Mouse (Mus musculus) frontal cortex, postnatal 14 days (tissue): ENCODE measurements at regions not wholly inside any gene's neighbourhood (a gene's known extent, or its start where the extent isn't known, plus 50 kb on each side); places are given as distances from the start of the nearest gene placed in this dataset.

Source experiments
- DNase-seq, 2 experiments: peaks; one replicate each; pipeline ENCODE4 v3.0.0; 2022; ENCODE audit warnings: low spot score in 2 of 2

DNA sequence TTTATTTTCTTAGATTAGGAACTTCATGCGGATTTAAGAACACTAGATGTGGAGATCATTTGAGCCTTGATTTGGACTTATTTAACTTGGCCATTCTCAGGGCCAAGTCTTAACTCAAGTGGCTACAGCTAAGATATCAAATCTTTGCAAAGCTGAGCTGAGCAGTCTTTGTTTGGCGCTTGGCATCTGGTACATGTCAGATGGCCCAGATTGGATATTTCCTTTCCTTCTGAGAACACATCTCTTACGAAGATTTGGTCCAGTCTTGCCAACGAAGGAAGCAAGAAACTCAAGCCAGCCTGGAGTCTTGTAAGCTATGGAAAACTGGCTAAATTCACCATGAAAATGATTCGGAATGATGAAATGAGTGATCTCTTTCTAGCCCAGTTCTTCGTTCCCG is 59.1 kb upstream of the Cdc42ep3 start:
- DNase-seq: no peak

DNA sequence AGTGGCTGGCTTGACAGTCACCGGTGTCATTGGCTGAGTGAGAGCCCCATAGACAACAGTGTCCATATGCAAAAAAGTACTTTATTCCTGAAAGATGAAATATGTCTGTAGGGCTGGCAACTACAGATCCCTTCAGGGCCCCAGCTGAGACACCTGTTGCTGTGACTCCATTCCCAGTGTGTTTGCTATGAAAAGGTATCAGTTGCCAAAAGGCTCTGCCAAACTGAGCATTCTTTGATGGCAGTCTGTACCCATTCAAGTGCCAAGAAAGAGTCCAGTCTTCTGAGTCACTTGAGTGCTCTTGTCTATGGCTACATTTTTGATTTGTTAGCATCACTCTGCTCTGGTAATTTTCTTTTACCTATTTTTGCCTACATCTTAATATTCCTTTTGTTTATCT is 63.1 kb upstream of the Cdc42ep3 start:
- no peak for DNase-seq

DNA sequence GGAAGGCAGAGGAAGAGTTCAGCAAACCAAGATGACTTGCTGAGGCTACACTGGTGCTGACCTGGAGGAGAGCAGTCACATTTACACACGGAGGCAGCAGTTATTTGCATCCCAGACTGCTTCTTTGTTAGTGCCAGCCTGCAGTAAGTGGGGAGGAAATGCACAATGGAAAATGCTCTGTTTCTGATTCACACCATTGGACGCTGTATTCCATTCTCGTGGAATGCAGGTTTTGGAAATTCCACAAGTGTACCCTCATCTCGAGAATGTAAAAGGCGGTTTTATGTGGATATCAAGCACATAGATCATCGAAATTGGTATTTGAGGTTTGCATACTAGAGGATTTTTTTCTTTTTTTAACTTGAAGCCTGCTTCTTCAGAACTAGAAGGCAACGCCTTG is 66.7 kb upstream of the Cdc42ep3 start:
- no peak for DNase-seq

DNA sequence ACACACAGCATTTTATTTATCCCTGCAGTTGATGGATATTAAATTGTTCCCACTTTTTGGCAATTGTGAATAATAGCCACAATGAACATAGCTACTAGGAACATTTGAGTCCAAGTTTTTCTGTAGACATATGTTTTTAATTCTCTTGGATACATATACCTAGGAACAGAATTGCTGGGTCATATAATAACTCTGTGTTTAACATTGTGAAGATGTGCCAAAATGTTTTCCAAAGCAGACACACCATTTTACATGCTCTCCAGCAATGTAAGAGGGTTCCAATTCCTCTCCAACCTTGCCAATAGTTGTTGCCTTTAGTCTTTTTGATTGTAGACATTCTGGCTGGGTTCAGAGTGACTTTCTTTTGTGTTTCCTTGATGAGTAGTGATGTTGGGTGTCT is 84.3 kb upstream of the Cdc42ep3 start:
- DNase-seq: no peak

DNA sequence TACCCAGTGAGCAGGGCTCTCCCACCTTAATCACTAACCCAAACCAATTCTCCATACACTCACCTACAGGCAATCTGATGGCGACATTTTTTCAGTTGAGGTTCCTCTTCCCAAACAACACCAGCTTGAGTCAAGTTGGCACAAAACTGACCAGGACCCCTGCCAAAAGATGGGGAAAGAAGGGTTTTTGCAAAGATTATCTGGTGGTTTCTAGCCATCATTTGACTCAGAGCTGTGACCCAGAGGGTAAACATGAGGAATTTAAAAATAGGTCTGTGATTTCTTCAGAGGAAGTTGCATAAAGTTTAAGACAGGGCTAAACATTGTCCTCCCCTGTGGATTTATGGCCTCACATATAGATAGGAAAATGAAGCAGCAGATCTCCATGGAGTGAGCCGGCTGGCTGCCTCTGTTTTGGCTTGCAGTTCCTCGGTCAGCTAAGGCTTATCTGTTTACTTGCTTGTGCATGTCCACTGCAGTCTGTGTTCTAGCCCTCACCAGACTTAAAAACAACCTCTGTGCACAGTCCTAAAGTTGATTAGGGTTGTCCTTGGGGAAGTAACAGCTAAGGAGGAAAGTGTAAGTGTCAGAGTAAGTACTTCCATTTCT is 87.7 kb upstream of the Cdc42ep3 start:
- DNase-seq: no peak

DNA sequence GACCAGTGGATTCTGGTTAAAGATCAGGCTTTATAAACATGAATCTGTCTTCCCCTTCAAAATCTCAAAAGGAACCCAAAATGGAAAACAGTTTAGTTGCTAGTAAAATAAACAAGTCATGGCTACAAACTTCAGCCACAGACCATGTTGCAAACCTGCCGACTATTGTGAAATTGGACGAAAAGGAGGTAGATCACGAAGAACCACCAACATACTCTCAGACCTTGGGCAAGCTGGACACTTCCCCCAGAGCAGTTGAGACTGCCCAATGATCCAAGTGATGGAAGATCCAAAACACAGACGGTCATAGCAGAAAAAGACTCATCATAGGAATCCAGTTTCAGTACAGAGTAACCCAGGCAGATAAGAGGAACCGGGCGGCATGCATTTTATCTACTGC is 92.3 kb upstream of the Cdc42ep3 start:
- no peak for DNase-seq

DNA sequence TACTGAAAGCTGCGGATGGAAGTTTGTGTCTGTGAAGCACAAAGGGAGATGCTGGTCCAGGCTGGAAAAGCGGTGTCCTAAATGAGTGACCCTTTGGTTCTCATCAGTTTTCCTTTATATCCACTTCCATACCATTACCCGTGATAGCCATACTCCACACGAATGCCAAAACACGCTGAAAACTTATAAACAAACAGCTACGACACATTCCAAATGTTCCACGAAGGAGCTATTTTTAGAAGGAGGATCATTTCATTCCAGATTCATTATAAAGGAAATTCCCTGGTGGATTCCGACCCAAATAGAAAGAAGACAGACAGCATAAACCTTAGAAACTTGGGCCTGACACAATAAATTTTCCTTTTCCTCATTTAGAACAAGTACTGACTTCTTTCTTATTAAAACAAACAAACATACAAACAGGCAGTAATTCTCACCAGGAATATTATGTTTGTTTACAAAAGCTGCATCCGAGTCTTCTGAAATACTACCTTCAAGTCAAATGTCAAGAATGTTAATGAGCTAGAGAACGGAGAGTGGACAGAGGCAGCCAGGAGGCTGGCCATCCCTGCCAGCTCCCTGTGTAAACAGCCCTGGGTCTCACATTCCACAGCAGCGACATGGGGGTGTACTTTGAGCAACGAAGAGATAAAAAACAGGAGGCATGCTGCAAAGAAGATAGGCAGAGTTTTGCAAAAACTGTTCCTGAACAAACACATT is 96.4 kb upstream of the Cdc42ep3 start:
- no peak for DNase-seq

DNA sequence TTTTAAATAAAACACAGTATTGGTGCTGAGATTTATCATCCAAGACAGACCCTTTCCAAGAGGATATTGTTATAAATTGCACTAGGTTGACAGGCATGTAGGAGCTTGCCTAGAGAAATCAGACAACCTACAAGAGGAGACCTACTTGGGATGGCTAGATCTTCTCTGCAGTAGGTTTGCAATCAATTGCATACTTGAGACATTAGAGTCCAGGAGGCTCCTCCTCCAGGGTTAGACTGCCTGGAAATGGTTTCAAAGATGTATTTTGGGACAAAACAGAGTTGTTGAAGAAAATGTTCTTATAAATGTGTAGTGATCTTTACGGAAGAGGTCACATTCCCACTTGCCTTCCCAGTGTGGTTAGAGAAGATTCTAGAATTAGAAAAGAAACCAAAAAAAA is 98.9 kb upstream of the Cdc42ep3 start:
- no peak for DNase-seq

DNA sequence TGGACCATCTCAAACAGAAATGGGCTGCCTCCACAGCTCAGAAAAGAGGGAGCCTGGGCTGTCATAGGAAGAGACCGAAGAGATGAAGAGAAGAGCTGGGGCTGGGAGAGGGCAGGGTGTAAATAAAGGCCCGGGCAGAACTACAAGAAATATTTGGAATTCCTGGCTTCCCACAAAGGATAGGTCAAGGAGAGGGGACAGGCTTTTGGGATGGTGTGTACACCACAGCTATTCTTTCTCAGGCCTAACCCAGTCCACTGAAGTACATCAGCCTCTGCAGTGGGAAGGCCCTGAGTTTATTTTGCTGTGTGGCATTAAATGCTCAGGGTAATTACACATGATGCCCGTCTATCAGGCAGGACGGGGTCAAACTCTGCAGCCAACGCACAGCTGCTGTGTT is 99.6 kb upstream of the Cdc42ep3 start:
- no peak for DNase-seq

DNA sequence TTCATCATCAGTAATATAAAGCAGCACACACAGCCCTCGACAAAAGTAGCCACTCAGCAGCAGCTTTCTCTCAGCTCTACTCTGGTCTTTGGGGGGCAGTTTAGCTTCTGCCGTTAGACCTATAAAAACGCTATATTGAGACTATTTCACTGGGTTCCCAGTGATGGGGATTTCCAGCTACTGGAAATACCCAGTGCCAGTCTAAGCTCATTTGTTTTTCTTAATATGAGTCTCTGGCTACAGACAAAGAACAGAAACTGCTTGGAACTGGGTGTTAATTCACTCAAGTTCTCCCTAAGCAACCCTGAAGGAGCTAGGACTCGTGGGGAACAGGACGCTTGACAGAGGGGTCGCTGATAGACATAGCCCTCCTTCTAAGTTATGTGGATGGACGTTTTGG is 100.3 kb upstream of the Cdc42ep3 start:
- DNase-seq: no peak

DNA sequence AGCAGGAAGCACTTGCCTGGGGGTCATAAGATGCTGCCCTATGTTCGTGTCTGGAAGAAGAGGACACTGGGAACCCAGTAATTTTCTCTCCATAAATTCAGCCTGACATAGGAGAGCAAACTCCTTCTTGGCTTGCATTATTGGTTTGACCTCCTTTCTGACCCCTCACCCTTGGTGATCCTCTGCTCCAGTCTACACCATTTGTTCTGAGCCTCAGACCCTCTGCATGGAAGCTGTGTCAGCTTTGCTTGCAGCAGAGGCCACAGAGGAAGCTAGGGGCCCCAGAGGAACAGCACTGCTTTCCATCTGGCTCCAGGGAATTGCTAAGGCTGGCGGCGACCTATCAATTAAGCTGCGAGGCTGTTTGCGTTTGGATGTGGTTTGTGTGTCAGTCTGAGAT is 102.7 kb upstream of the Cdc42ep3 start:
- no peak for DNase-seq

DNA sequence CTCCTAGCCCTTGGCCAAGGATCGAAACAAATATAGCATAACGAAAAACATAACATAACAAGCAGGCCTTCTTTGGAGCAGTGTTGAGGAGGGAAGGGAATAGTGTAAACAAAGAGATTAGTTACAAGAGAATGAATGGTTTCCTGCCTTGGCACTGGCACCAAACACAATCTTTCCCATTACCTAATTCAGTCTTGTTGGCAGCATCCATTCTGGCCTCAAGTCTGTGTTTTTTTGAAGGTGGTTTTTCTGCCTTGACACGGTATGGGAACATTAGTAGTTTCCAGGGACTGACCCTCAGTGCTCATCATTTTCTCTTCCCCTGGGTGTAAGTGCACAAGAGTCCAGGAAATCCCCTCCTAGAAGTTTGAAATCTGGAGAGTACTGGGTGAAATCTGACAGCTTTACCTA is 106.8 kb upstream of the Cdc42ep3 start:
- no peak for DNase-seq

DNA sequence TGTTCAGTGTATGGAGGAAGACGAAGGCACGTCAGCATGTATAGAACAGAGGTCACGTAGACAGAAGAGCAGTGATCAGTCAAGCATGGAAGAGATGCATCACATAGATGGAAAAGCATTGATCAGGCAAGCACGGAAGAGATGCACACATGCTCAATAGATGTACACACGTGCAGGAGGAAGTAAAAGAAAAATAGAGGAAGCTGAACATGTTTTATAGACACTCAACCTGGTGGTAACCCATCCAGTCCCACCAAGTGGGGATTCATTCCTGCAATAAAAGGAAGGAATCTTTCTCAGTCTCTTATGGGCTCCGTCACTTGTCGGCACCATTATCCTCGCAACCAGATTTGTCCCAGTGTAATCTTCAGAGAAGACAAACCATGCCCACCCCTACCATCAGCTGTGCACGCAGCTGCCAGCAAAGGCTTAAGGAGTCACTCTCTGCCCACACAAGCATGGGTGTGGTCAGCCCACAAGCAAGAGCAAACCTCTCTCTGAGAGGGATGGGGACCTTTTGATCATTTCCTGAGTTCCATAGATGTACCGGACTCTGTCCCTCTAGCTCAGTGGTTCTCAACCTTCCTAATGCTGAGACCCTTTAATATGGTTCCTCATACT is 108.3 kb upstream of the Cdc42ep3 start:
- DNase-seq: no peak

DNA sequence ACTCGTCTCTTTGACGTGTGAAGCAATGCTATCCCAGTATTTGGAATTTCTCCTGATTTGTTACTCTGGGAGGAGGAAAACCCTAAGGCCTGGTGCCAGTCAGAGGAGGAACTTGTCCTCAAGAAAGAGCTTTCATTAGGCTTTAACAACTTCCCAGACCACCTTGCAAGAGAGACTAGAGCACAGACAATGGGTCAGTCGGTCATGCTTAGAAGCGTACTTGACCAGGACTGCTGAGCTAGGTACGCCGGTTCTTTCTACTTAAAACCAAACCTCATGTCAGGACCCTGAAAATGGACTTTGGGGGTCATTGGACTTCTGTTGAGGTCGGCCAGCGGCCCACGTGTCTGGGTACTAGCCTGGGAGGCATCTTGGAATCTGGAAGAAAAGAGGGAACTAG is 110.8 kb upstream of the Cdc42ep3 start:
- no peak for DNase-seq

DNA sequence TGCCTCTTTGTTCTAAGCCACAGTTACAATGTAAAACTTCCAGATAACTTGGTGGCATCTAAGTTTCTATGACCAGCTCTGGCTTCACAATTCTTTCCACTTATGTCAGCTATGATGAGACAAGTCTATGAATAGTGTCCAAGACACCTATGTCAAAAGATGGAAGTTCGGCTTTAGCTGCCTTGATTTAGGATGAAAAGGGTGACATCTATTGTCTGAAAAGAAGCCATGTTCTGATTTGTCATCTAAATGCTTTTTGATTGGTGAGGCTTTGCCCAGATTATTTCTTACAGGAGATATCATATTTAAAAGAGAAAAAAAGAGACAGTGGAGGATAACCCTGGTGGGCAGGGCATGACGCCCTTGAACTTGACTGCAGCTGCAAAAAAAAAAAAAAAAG is 116.7 kb upstream of the Cdc42ep3 start:
- no peak for DNase-seq

DNA sequence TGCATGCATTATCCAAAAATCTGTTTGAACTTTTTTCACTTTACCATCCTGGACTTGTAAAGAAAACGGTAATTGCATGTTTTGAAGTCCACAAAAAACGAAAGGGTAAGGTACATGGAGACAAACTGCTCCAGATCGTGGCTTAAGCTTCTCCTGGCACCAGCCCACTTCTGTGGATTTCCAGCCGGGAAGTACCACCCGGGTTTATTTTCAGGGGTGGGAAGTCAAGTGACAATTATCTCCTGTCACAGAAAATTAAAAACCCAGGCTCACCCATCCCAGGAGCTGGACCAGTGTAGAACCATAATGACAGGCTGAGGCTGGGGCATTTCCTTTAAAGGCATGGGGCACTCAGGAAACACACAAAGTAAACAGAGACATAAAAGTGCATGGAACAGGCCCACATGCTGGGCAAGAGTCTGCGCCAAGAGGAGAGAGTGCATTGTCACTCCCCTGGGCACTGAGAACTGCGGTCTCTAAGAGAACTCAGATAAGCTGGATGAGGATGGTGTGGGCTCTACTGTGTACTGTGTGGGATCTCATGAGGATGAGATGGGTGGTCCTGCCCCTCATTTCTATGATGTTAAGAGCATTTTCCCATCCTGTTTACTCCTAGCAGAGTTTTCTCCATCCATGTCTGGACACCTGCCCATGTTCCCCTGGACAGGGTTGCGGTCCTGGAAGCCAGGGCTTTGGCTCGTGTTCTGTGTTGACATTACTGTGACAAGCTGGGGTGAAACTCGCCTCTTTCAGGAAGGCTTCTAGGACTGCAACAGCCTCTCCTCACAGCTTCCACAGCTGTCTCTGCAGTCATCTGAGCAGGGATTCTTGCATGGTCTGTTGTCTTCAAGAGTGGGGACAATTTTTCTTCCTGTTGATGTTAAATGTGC is 117.5 kb upstream of the Cdc42ep3 start:
- no peak for DNase-seq

DNA sequence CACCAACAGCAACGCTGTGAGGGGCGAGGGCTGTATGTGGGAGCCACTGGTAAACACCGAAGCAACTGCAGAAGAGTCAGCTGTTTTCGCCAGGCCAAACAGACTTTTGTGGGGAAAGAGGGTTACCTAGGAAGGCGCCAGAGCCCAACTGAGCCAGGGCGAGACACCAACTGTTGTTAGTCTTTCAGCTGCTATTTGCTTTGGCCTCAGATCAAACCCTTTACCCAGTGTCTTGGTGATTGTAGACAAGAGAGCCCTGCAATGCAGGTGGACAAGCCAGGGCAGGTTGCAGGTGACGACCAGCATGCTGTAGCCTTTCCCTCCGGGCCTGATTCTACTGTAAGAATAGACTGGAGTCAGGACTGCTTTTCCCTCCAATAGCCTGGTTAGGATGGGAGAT is 121.8 kb upstream of the Cdc42ep3 start:
- no peak for DNase-seq

DNA sequence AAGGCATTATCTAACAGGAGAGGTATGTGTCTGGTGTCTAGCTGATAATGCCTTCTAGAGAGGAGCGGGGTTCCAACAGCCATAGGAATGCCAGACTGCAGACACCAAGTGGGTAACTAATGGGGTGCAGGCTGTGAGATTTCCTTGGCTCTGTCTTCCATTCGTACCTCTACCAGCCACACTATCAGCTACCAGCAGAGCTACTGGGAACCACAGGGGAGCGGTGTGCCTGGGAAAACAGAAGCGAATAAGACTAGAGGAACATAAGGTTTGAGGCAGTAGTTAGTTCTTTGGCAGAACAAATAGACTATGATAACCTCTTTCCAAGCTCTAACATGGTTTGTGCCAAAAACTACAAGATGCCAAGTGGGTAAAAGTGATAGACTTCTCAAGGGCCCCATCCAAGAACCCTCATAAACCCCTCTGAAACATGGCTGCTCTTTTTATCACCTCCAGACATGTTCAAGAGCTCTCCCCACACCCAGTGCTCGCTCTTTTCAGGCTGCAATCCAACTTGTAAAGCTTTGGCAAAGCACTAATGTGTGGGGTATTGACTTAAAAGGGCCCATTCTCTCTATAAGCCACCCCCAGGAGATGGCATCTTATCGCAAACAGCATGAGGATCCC is 126.3 kb upstream of the Cdc42ep3 start:
- no peak for DNase-seq

DNA sequence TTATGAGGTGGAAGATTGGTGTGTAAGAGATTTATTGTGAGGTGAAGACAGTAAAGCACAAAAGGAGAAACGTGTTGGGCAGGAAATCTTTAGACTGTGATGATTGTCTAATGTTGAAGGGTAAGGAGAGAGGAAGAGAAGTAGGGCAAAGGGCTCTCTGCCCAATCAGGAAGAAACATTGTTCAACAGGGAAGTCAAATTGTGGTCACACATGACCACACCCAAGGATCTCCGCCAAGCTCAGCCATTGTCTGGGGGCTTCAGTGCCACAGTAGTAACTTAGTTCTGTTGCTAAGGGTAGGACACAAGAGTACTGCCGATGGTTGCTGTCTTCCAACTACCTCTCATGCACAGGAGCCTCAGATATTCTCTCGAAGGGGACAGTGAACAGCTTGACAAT is 127.0 kb upstream of the Cdc42ep3 start:
- DNase-seq: no peak

DNA sequence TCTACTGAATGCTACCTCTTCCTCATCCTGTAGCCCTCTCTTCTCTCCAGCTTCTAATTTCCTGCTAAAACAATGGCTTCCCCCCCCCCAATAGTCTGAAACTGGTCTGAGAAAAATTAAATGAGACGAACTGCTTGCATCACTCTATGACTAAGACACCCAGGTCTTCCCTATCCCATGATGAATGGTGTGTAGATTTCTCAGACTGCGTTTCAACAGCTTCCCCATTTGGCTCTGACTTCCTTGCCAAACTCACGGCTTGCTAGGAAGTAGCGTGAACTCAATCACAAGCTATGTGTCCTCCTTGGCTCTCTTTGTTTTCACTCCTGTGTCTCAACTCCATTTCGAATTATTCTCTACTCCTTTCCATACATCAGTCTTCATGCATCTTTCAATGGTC is 126.4 kb upstream of the Rmdn2 start:
- no peak for DNase-seq

DNA sequence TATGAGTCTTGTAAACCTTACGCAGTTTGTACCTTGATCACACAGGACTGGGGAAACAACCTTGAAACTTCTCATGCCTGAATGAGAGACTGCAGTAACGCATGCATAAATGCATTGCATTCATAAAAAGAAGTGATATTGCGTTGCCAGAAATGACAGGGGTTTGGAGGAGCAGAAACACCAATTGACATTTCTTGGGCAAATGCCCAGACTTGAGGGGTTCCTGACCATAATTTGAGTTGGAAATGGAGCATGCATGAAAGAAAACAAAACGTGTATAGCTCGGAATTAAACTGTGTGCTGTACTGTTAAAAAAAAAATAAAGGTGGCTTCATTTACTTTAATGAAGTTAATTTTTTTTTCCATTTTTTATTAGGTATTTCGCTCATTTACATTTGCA is 122.4 kb upstream of the Rmdn2 start:
- no peak for DNase-seq

DNA sequence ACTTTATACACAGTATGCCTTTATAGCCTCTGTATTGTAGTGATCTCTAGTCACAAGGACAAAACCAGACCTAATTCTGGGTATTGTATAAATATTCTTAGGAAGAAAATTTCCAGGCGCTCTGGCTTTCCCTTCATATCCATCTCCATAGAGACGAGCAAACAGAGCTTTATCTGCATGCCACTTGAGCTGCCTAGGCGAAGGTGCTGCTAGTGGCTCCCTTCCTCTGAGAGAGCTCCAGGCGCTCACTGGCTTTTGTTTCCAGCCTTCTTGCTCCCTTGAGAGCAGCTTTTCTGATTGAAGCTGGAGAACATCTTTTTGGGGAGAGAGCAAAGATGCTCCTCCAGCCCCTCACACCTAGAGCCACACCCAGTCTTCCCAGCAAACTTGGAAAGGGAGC is 114.0 kb upstream of the Rmdn2 start:
- no peak for DNase-seq
